Mouse (Mus musculus) urinary bladder, postnatal 10 days (tissue): ENCODE data around the gene Rgmb.

Source experiments
- DNase-seq: peaks from one replicate; pipeline ENCODE4 v3.0.0; 2022; ENCODE audit warnings: low spot score

The Rgmb gene

DNA sequence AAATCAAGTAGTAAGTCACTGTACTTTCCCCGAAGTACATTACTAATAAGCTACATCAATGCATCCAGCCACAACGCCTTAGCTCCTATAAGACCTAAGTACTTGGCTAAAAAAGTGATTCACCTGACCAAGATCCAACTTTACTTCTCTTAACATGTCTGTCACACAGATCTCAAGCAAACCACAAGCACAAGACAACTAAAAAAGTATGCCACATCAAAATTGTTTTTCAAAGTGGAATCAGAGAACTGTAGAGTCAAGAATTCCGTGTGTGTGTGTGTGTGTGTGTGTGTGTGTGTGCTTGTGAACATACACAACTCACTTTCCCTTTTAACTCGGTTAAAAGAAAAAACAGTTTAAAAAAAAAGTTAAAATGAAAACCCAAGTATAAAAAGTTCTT is 9.1 kb downstream of the Rgmb start:
- no peak for DNase-seq

- no peak for DNase-seq
Measured at GRCm38 (mm10) chr17:15820761-15821160, 10.1 kb downstream of the Rgmb start.

DNA sequence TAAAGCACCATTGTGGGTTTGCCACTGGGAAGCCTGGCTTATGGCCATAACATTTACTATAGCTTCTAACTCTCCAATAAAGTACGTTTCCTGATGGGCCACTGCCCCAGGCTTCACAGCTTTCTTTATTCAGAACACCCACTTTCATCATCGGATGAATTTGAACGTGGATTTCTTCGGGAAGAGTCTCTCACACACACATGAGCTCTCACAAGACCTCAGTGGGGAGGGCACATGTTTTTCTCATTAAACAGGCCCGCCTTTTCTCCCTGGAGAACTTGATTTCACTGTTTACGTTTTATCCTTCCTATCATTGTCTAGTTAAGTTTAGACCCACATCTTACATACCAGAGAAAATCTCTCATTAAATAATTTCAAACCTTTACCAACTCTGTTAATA is 10.7 kb downstream of the Rgmb start:
- DNase-seq, result no peak

- no peak for DNase-seq
Measured at GRCm38 (mm10) chr17:15818372-15818771, 12.5 kb downstream of the Rgmb start.

GRCm38 (mm10) chr17:15817634-15818033 is 13.2 kb downstream of the Rgmb start:
- DNase-seq, result no peak

GRCm38 (mm10) chr17:15817096-15817450 is 13.8 kb downstream of the Rgmb start:
- no peak for DNase-seq

DNA sequence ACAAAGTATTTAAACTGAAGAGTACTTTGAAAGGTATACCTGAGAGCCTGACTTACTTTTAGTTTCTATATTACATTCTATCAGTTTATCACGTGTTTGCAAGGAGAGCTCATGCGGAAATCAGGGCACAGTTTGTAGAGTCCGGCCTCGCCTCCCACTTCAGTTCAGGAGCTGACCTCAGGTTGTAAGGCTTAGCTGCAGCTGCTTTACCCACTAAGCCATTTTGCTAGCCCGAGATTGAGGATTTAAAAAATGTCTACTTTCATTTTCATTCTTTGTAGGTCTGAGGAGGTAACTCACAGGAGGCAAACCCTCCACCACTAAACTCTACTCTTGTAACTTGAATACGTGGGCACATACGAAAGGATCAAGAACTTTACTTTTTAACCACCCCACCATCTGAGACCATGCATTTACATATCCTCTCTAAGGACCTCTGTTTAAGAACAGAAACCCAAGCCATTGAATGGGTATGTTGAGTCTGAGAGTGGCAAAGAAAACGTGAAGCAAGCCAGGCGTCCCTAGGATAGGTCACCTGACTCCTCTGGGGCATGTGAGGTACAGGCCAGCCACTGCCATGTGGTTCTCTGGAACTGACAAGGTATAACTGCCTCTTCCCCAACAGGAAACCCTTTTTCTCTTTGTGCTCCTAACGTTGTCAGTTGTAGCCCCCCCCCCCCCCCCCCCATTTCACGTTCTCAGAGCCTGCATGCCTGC is 14.3 kb downstream of the Rgmb start:
- DNase-seq, result no peak

- no peak for DNase-seq
Measured at GRCm38 (mm10) chr17:15815312-15816018, 15.4 kb downstream of the Rgmb start.

- no peak for DNase-seq
Measured at GRCm38 (mm10) chr17:15813658-15814212, 17.1 kb downstream of the Rgmb start.

DNA sequence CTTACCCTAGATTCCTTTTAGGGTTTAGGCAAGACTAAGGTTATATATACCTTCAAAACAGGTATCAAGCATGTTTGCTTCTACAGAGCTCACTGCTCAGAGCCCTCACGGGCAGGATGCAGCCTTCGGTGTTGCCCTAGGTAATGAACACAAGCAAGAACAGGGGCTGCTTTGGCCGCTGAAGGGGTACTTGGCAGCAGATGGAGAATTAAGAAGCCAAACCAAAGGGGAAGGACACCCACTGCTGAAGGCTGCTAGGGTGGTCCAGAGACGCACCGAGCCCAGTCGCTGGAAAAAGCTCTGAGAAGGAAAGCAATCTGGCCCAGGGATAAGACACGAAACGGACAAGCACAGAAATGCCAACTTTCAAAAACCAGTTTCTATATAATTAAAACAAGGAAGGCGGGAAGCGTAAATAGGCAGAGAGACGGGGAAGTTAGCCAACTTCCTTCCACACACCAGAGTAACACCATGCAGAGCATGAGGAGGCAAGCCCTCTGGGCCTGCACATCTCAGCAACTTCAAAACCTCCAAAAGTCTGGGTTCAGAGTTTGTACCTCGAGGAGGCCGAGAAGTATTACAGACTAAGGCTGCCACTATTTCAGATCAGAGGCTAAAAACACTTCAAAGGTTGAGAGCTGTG is 18.6 kb downstream of the Rgmb start:
- DNase-seq, result no peak

DNA sequence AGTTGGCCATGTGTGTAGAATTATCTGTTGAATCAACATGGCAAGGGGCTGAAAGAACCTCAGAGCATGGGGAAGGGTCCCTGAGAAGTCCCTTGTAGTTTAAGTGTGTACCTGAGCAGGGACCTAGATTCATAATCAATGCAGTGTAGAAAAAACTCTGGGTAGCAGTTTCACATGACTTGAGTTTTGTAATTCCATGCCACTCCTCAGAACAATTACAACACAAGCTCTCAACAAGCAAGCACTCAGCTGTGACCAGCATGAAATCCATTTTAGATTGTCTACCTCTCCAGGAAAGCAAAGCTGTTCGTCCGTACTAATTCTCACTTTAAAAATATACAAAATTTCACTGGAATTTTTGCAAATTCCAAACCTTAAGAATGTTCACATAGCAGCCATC is 20.9 kb downstream of the Rgmb start:
- DNase-seq, result no peak

- DNase-seq, result no peak
Measured at GRCm38 (mm10) chr17:15808468-15809374, 22.1 kb downstream of the Rgmb start.

GRCm38 (mm10) chr17:15808015-15808414 is 22.8 kb downstream of the Rgmb start:
- DNase-seq, result no peak

- DNase-seq, result no peak
Measured at GRCm38 (mm10) chr17:15807295-15807984, 23.4 kb downstream of the Rgmb start.

GRCm38 (mm10) chr17:15804008-15804812 is 26.6 kb downstream of the Rgmb start:
- no peak for DNase-seq

GRCm38 (mm10) chr17:15799195-15799793 is 31.5 kb downstream of the Rgmb start:
- DNase-seq, result no peak

- no peak for DNase-seq
Measured at GRCm38 (mm10) chr17:15790716-15791115, 40.1 kb downstream of the Rgmb start.

DNA sequence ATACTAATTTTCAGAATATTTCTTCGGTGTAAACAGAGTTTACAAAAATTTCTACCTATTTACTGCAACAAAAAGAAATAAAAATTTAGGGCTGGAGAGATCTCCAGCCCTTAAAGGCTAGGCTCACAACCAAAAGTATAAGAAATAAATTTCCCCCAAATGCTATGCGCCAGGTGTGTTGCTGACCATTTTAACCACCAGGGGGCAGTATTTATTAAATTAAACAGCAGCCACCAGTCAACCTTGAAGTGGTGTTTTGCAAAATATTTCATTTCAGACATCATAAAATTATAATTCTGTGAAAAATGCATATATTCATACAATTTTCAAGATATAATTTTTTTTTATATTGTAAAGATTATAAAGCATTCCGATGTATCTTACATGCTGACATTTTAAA is 43.8 kb downstream of the Rgmb start:
- DNase-seq, result no peak

DNA sequence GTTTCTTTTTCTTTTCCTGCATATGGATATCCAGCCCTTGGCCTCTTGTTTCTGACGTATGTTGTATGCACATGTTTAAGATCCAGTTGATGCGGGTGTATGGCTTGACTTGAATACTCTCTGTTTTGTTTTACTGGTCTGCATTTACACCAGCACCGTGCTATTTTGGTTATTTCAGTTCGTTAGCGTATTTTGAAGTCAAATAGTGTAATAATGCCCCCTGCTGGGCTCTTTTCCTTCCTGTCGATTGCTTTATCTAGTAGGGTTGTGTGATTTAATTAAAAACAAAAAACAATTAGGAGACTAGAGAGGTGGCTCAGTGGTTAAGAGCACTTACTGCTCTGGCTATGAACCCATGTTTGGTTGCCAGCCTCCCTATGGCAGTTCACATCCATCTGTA is 52.9 kb downstream of the Rgmb start:
- no peak for DNase-seq

- no peak for DNase-seq
Measured at GRCm38 (mm10) chr17:15776349-15776748, 54.5 kb downstream of the Rgmb start.
